Mouse (Mus musculus): ENCODE measurements around the gene Rpusd1.

GRCm38 (mm10) chr17:25755086-25755485, 27.6 kb downstream of the Rpusd1 start:
- TF ChIP-seq MAX (IDR thresholded peaks at IDR 0.05), result no peak
- TF ChIP-seq CTCF (IDR thresholded peaks at IDR 0.05; ENCODE audit: control insufficient read depth, insufficient read depth, insufficient read length), result no peak
- TF ChIP-seq USF1 (IDR thresholded peaks at IDR 0.05; ENCODE audit: low read depth), result no peak
- TF ChIP-seq MYOG (IDR thresholded peaks at IDR 0.05; ENCODE audit: control insufficient read depth, extremely low read depth, insufficient read length), result no peak
- TF ChIP-seq MYOD1 (IDR thresholded peaks at IDR 0.05; ENCODE audit: control insufficient read depth, insufficient read length, low read depth), result no peak
- TF ChIP-seq CEBPB (IDR thresholded peaks at IDR 0.05; ENCODE audit: low read depth), result no peak
- no peak for TF ChIP-seq FOSL1 (IDR thresholded peaks at IDR 0.05; ENCODE audit: insufficient read depth, low read length, poor library complexity, severe bottlenecking)

All from C2C12 (cell line).